Mouse (Mus musculus): Measurements from ENCODE around the gene Eya2. TPM values are rescaled to one million over a fixed set of nuclear protein-coding genes. Genes with fewer than 3 reads are reported as not detected.

Eya2 gene
- total and polyA plus RNA-seq, 3 experiments: not detected

- H3K27me3 ChIP-seq (ENCODE audit: control insufficient read depth in 1 of 2, insufficient read depth in 2 of 2, low read length in 2 of 2): no peaks in the 10 kb centered on the region
- no peak overlapping the region for H3K4me3 ChIP-seq (ENCODE audit: control insufficient read depth in 1 of 2, insufficient read depth in 1 of 2, low read depth in 2 of 2, low read length in 2 of 2)
- no peaks in the 10 kb centered on the region for H3K36me3 ChIP-seq (ENCODE audit: control insufficient read depth in 1 of 2, insufficient read depth in 2 of 2, low read length in 2 of 2)
- H3K9ac ChIP-seq (ENCODE audit: control insufficient read depth, low read depth, low read length, poor library complexity, severe bottlenecking): no peak overlapping the region
- TF ChIP-seq UBTF (IDR thresholded peaks at IDR 0.05; ENCODE audit: borderline replicate concordance, insufficient read depth, low read depth, low read length) (no peak), TCF12 (IDR thresholded peaks at IDR 0.05; ENCODE audit: low read depth, low read length) (no peak), BHLHE40 (IDR thresholded peaks at IDR 0.05; ENCODE audit: borderline replicate concordance, low read depth, low read length) (no peak), CHD2 (IDR thresholded peaks at IDR 0.05; ENCODE audit: low read length) (no peak), POLR2AphosphoS5 (IDR thresholded peaks at IDR 0.05; ENCODE audit: borderline replicate concordance, low read depth, low read length) (no peak), NRF1 (IDR thresholded peaks at IDR 0.05; ENCODE audit: insufficient read depth, low read depth, low read length, poor library complexity, severe bottlenecking) (no peak), JUND (IDR thresholded peaks at IDR 0.05; ENCODE audit: low read depth, low read length) (no peak), CHD1 (IDR thresholded peaks at IDR 0.05; ENCODE audit: low read depth, low read length) (no peak), ELF1 (IDR thresholded peaks at IDR 0.05; ENCODE audit: low read depth, low read length) (no peak), ETS1 (IDR thresholded peaks at IDR 0.05; ENCODE audit: low read depth, low read length) (no peak), KAT2A (conservative IDR thresholded peaks at IDR 0.05; ENCODE audit: low read depth, low read length) (no peak), E2F4 (IDR thresholded peaks at IDR 0.05; ENCODE audit: borderline replicate concordance, low read depth, low read length) (no peak), MYB (IDR thresholded peaks at IDR 0.05; ENCODE audit: low read depth, low read length) (no peak), TAL1 (IDR thresholded peaks at IDR 0.05; ENCODE audit: low read length) (no peak)
- H3K9me3 ChIP-seq (replicated peaks; ENCODE audit: insufficient read depth, low read length): no peaks in the 10 kb centered on the region
- no peaks in the 10 kb centered on the region for H3K4me1 ChIP-seq (ENCODE audit: control insufficient read depth in 1 of 2, insufficient read depth in 2 of 2, low read length in 2 of 2)
- H3K79me2 ChIP-seq (ENCODE audit: control insufficient read depth, insufficient read depth, low read length, poor library complexity): no peaks in the 10 kb centered on the region
- H3K27ac ChIP-seq (ENCODE audit: control insufficient read depth, low read depth, low read length): no peak overlapping the region
- no peak for DNase-seq (ENCODE audit: low read depth, low spot score)
Observed at GRCm38 (mm10) chr2:165663266-165663665, 68.4 kb downstream of the Eya2 start.

GRCm38 (mm10) chr2:165664648-165665047, 69.8 kb downstream of the Eya2 start:
- no peaks in the 10 kb centered on the region for H3K79me2 ChIP-seq (ENCODE audit: control insufficient read depth, insufficient read depth, low read length, poor library complexity)
- no peaks in the 10 kb centered on the region for H3K4me1 ChIP-seq (ENCODE audit: control insufficient read depth in 1 of 2, insufficient read depth in 2 of 2, low read length in 2 of 2)
- no peak overlapping the region for H3K27ac ChIP-seq (ENCODE audit: control insufficient read depth, low read depth, low read length)
- no peaks in the 10 kb centered on the region for H3K9me3 ChIP-seq (replicated peaks; ENCODE audit: insufficient read depth, low read length)
- DNase-seq (ENCODE audit: low read depth, low spot score): no peak
- no peaks in the 10 kb centered on the region for H3K36me3 ChIP-seq (ENCODE audit: control insufficient read depth in 1 of 2, insufficient read depth in 2 of 2, low read length in 2 of 2)
- no peak overlapping the region for H3K4me3 ChIP-seq (ENCODE audit: control insufficient read depth in 1 of 2, insufficient read depth in 1 of 2, low read depth in 2 of 2, low read length in 2 of 2)
- H3K27me3 ChIP-seq (ENCODE audit: control insufficient read depth in 1 of 2, insufficient read depth in 2 of 2, low read length in 2 of 2): no peaks in the 10 kb centered on the region
- no peak for TF ChIP-seq MXI1 (IDR thresholded peaks at IDR 0.05; ENCODE audit: low read depth, low read length)
- TF ChIP-seq MEF2A (IDR thresholded peaks at IDR 0.05; ENCODE audit: extremely low read depth, insufficient replicate concordance, low read depth, low read length, poor library complexity, severe bottlenecking): no peak
- TF ChIP-seq UBTF (IDR thresholded peaks at IDR 0.05; ENCODE audit: borderline replicate concordance, insufficient read depth, low read depth, low read length): no peak
- TF ChIP-seq POLR2AphosphoS2 (IDR thresholded peaks at IDR 0.05; ENCODE audit: low read length): no peak
- no peak for TF ChIP-seq MYC (IDR thresholded peaks at IDR 0.05; ENCODE audit: low read depth, low read length)
- no peak for TF ChIP-seq ETS1 (IDR thresholded peaks at IDR 0.05; ENCODE audit: low read depth, low read length)
- TF ChIP-seq TAL1 (IDR thresholded peaks at IDR 0.05; ENCODE audit: low read length): no peak
- no peak for TF ChIP-seq ZMIZ1 (IDR thresholded peaks at IDR 0.05; ENCODE audit: low read depth, low read length)
- no peak for TF ChIP-seq MAFK (IDR thresholded peaks at IDR 0.05; ENCODE audit: borderline replicate concordance, low read depth, low read length)
- no peak for TF ChIP-seq GATA1 (IDR thresholded peaks at IDR 0.05; ENCODE audit: low read depth, low read length)
- TF ChIP-seq NRF1 (IDR thresholded peaks at IDR 0.05; ENCODE audit: insufficient read depth, low read depth, low read length, poor library complexity, severe bottlenecking): no peak
- no peak for TF ChIP-seq SMC3 (IDR thresholded peaks at IDR 0.05; ENCODE audit: low read depth, low read length)
- no peak for TF ChIP-seq RCOR1 (IDR thresholded peaks at IDR 0.05; ENCODE audit: low read depth, low read length)
- no peak for TF ChIP-seq SIN3A (IDR thresholded peaks at IDR 0.05; ENCODE audit: low read length)
- no peak for TF ChIP-seq USF2 (IDR thresholded peaks at IDR 0.05; ENCODE audit: borderline replicate concordance in 1 of 2, insufficient read depth in 1 of 2, low read depth in 1 of 2, low read length in 2 of 2)
- TF ChIP-seq JUND (IDR thresholded peaks at IDR 0.05; ENCODE audit: low read depth, low read length): no peak
- no peak for TF ChIP-seq MAX (IDR thresholded peaks at IDR 0.05; ENCODE audit: low read length)
- TF ChIP-seq USF1 (IDR thresholded peaks at IDR 0.05; ENCODE audit: low read depth, low read length): no peak
- TF ChIP-seq NELFE (IDR thresholded peaks at IDR 0.05; ENCODE audit: low read depth, low read length): no peak
- TF ChIP-seq MAZ (IDR thresholded peaks at IDR 0.05; ENCODE audit: low read depth, low read length): no peak
- H3K9ac ChIP-seq (ENCODE audit: control insufficient read depth, low read depth, low read length, poor library complexity, severe bottlenecking): no peak overlapping the region
